Mouse (Mus musculus): ENCODE data around the gene Ctsj. TPM values are rescaled to one million over a fixed set of nuclear protein-coding genes. Genes with fewer than 3 reads are reported as not detected.

The Ctsj gene
- not detected in 4 replicates for total RNA-seq (2023)

GRCm38 (mm10) chr13:61005859-61006258, at the start of gene Ctsj:
Gene Ctsj, minus strand, starts transcription at chr13:61005959.

GRCm38 (mm10) chr13:61040531-61040930, 34.8 kb upstream of the Ctsj start, which contains the start of gene Ctsq:
Gene Ctsq, minus strand, starts transcription at chr13:61040631.

Other genes starting within 250 kb of the Ctsj start
- gene BC051665, start 219.6 kb downstream of the Ctsj start, total RNA-seq (2023) = not detected in 4 replicates
- 0.45 TPM in 1 of 4 replicates, not detected in the others for gene Ctsll3, start 203.1 kb downstream of the Ctsj start, total RNA-seq (2023)
- not detected in 4 replicates for gene 4930486L24Rik, start 141.5 kb downstream of the Ctsj start, total RNA-seq (2023)
- gene Gm49392, start 109.1 kb downstream of the Ctsj start, total RNA-seq (2023) = not detected in 4 replicates
- gene Ctla2b, start 108.5 kb downstream of the Ctsj start, total RNA-seq (2023) = 0.98 to 1.3 TPM in 2 of 4 replicates, not detected in the others
- not detected in 4 replicates for gene Tpbpb, start 101.1 kb downstream of the Ctsj start, total RNA-seq (2023)
- gene Gm49393, start 70.4 kb downstream of the Ctsj start, total RNA-seq (2023) = not detected in 4 replicates
- 0.67 to 1.1 TPM in 2 of 4 replicates, not detected in the others for gene Gm49391, start 69.4 kb downstream of the Ctsj start, total RNA-seq (2023)
- gene Ctla2a, start 69.3 kb downstream of the Ctsj start, total RNA-seq (2023) = 2.4 to 6.2 TPM (median 4.2 TPM) in 4 replicates
- not detected in 4 replicates for gene Tpbpa, start 64.0 kb downstream of the Ctsj start, total RNA-seq (2023)
- not detected in 4 replicates for gene Ctsq, start 34.7 kb upstream of the Ctsj start, total RNA-seq (2023)
- not detected in 4 replicates for gene Ctsr, start 158.3 kb upstream of the Ctsj start, total RNA-seq (2023)
- gene Cts6, start 197.5 kb upstream of the Ctsj start, total RNA-seq (2023) = not detected in 4 replicates
- gene Cts8, start 249.4 kb upstream of the Ctsj start, total RNA-seq (2023) = not detected in 4 replicates